Mouse (Mus musculus) liver, embryonic 14.5 days (tissue): Measurements from ENCODE around the gene Sf3b4.

ENCODE experiments used
- CTCF ChIP-seq: IDR thresholded peaks from 2 replicates; pipeline ENCODE4 v1.5.1; 2016; ENCODE audit warnings: antibody characterized with exemption, low read depth, control low read depth
- EP300 ChIP-seq: IDR thresholded peaks from 2 replicates; pipeline ENCODE4 v1.6.1; 2016; ENCODE audit warnings: antibody characterized with exemption, low read depth

DNA sequence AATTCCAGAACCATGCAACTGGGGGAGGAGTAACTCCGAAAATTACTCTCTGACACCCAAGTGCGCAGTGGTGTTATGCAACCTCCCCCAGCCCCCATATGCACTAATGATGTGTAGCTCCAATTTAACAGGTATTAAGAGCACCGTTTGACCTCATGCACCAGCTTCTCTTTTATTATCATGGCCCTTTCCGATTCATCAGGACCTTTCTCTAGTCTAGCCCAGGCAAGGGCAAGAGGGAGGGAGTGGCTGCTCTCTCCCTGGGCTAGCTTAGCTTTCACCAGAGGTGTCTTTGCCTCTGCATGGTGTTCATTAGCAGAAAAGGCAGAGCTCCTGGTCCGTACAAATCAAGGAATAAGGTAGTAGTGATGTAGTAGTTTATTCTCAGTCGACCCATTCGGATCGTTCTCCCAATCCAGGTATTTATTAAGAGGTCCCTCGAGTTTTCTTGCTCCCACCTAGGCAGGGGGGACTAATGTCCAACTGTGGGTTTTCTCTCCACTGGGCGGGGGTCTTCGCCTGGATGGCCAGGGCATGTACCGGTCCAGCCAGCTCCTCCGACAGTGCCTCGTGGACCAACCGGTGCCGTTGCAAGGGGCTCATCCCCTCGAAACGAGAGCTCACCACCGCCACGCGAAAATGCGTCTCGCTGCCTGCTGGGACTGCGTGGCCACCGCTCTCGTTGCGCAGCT is 24.5 kb downstream of the Sf3b4 start:
- TF ChIP-seq CTCF (no peak; the same call in 1 of the 2 replicates), EP300 (no peak)
